Mouse (Mus musculus) adrenal gland, postnatal 4 days (tissue): ENCODE results near the gene Ubl5. TPM values are rescaled to one million over a fixed set of nuclear protein-coding genes. Genes with fewer than 3 reads are reported as not detected.

Experiments
- DNase-seq, 2 experiments: peaks; one replicate each; pipeline ENCODE4 v3.0.0; 2021 to 2022; ENCODE audit warnings: low spot score in 2 of 2, mixed read lengths in 2 of 2
- total RNA-seq, 2 experiments: library from RNA; stranded (reverse); gene quantifications; 2 replicates each; pipeline ENCODE4 v1.2.3; 2021

The Ubl5 gene
- total RNA-seq, 2 experiments from 2014 or later = 271 to 275 TPM

DNA sequence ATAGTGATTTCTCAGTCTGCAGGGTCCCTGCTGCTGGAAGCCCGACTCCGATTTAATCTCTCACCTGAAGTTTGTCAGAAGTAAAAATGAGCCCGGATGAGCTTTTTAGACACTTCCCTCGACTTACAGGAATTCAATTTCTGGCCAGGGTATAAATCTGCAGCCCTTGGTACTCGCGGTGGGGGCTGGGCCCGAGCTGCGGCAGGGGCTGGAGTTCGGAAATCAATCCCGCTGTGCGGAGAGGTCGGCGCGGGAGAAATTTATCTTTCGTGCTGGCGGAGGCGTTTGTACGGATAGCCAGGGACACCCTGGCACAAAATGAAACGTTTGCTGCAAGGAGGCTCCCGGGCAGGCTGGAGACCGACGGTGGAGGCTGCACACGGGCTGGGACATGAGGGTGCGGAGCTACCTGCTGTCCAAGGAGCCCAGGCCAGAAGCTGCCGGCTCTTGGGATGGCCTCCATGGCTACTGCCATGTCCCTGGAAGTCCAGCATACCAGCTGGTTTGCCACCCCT, 52.1 kb downstream of the Ubl5 start:
- no peak for DNase-seq

DNA sequence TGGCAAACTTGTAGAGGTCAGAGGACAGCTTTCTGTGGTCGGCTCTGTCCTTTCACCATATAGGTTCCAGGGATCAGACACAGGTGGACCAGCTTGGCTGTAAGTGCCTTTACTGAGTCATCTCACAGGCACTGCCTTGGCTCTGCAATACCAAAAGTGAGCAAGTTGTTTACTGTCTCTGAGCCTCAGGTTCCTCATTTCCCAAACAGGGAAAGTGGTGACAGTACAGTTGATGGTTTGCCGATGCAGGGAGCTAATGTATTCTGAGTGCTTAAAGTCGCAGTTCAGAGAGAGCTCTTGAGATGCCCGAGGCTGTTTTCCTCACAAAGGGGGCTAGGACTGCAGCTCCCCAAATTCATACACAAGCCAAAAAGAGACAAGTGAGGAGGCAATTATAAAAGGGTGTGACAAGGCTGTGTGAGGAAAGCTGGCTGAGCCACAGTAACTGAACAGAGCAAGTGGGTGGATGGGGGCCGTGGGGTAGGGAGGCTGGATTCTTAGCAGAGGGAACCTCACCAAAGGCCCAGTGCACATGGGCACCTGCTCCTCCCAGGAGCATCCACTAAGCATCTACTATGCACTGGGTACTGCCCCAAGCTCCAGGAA, 53.5 kb downstream of the Ubl5 start:
- DNase-seq = no peak

Other genes starting within 250 kb of the Ubl5 start
- gene Zfp26, start 182.7 kb upstream of the Ubl5 start, total RNA-seq = 10 to 100 TPM; 39.4 to 41.6 TPM
- 10 to 100 TPM; 28.6 TPM for gene Zfp426, start 150.1 kb upstream of the Ubl5 start, total RNA-seq
- 10 to 100 TPM; 60.4 to 65.1 TPM for gene Zfp266, start 121.5 kb upstream of the Ubl5 start, total RNA-seq
- gene Zfp846, start 61.6 kb upstream of the Ubl5 start, total RNA-seq = 10 to 100 TPM; 12.0 to 13.6 TPM
- gene Fbxl12, start 1.9 kb downstream of the Ubl5 start, total RNA-seq = 10 to 100 TPM; 31.6 to 32.7 TPM
- 10 to 100 TPM; 23.4 to 23.6 TPM for gene Pin1, start 9.2 kb downstream of the Ubl5 start, total RNA-seq
- gene Olfm2, start 103.5 kb downstream of the Ubl5 start, total RNA-seq = 1 to 10 TPM; 6.5 to 8.5 TPM
- 100 to 1,000 TPM; 233 TPM for gene Col5a3, start 172.2 kb downstream of the Ubl5 start, total RNA-seq
- gene Rdh8, start 175.6 kb downstream of the Ubl5 start, total RNA-seq = not detected
- 10 to 100 TPM; 34.4 to 43.7 TPM for gene A230050P20Rik, start 225.8 kb downstream of the Ubl5 start, total RNA-seq
- 1 to 10 TPM; 2.7 to 3.2 TPM for gene Angptl6, start 236.8 kb downstream of the Ubl5 start, total RNA-seq
- gene Ppan, start 245.3 kb downstream of the Ubl5 start, total RNA-seq = 10 to 100 TPM; 47.4 to 53.4 TPM